Comparison of ENCODE assay signal across 9 mouse cellular contexts in genomic region chr1:158596726-158597448, GRCm38 (mm10).
DNase-seq lines count a peak whose midpoint lies in the region; ATAC-seq and TF ChIP-seq lines count a peak whose summit lies in the region.
"Had no signal": no experiment of that assay in that cellular context is flagged by ENCODE, and none has a peak within 500 bp of the region (broad histone marks: within the 10 kb centered on the region; RNA-seq: fewer than 3 reads in every experiment).

No protein-coding gene starts in this region.

- no peaks in the 10 kb centered on the region; the same call in 1 of the 2 replicates for H3K4me1 ChIP-seq in E14TG2a.4 (replicated peaks; ENCODE audit: low read depth, low read length)
- no peaks in the 10 kb centered on the region for H3K4me1 ChIP-seq in embryonic facial prominence, embryonic 12.5 days
- no peaks in the 10 kb centered on the region for H3K4me1 ChIP-seq in heart, embryonic 16.5 days (ENCODE audit: control insufficient read depth, insufficient read depth, low read length)
- no peaks in the 10 kb centered on the region for H3K4me1 ChIP-seq in lung, postnatal 0 days (ENCODE audit: insufficient read depth, low read depth, low read length)

- 33% methylated on average over 16 of the region's 16 CpGs for WGBS in embryonic facial prominence, embryonic 12.5 days
- WGBS in heart, embryonic 16.5 days = 31% methylated on average over 16 of the region's 16 CpGs
- 37% methylated on average over 16 of the region's 16 CpGs for WGBS in lung, postnatal 0 days

- no peak overlapping the region for H3K9ac ChIP-seq in embryonic facial prominence, embryonic 12.5 days
- no peak overlapping the region for H3K9ac ChIP-seq in heart, embryonic 16.5 days (ENCODE audit: low read length)
- no peak overlapping the region for H3K9ac ChIP-seq in lung, postnatal 0 days (replicated peaks; ENCODE audit: low read depth)

- TF ChIP-seq CTCF in E14TG2a.4 (conservative IDR thresholded peaks at IDR 0.05; ENCODE audit: low read length) = peak; percentile 62
- TF ChIP-seq CTCF in lung, postnatal 0 days (IDR thresholded peaks at IDR 0.05) = peak; percentile 69

- TF ChIP-seq EP300 in lung, postnatal 0 days (IDR thresholded peaks at IDR 0.05) = no peak

- H3K4me2 ChIP-seq in embryonic facial prominence, embryonic 12.5 days (replicated peaks) = no peak overlapping the region
- no peak overlapping the region for H3K4me2 ChIP-seq in heart, embryonic 16.5 days (ENCODE audit: low read depth, low read length)
- no peak overlapping the region for H3K4me2 ChIP-seq in lung, postnatal 0 days (replicated peaks; ENCODE audit: low read depth, low read length)

- no peaks in the 10 kb centered on the region for H3K27me3 ChIP-seq in E14TG2a.4 (ENCODE audit: insufficient read depth, low read length)
- H3K27me3 ChIP-seq in embryonic facial prominence, embryonic 12.5 days = no peaks in the 10 kb centered on the region
- H3K27me3 ChIP-seq in heart, embryonic 16.5 days (ENCODE audit: control insufficient read depth, insufficient read depth, low read length) = no peaks in the 10 kb centered on the region
- no peaks in the 10 kb centered on the region for H3K27me3 ChIP-seq in lung, postnatal 0 days (replicated peaks; ENCODE audit: insufficient read depth, low read length)

- H3K27ac ChIP-seq in embryonic facial prominence, embryonic 12.5 days = no peak overlapping the region
- no peak overlapping the region for H3K27ac ChIP-seq in heart, embryonic 16.5 days (ENCODE audit: low read length)
- no peak overlapping the region for H3K27ac ChIP-seq in lung, postnatal 0 days (ENCODE audit: low read length)
- H3K27ac ChIP-seq: macrophage had no signal

- H3K4me3 ChIP-seq in E14TG2a.4 (replicated peaks; ENCODE audit: low read length) = no peak overlapping the region
- H3K4me3 ChIP-seq in embryonic facial prominence, embryonic 12.5 days = no peak overlapping the region
- H3K4me3 ChIP-seq in heart, embryonic 16.5 days (ENCODE audit: low read length) = no peak overlapping the region
- no peak overlapping the region for H3K4me3 ChIP-seq in lung, postnatal 0 days (ENCODE audit: low read depth, low read length)

- ATAC-seq in embryonic facial prominence, embryonic 12.5 days (ENCODE audit: insufficient number of reproducible peaks, insufficient read depth, low FRiP score, low TSS enrichment) = peak; percentile 64; the same call in 1 of the 2 replicates
- 0 out of 2 replicates have a peak, but pooled peaks have one; percentile 37 for ATAC-seq in heart, embryonic 16.5 days (replicated peaks; ENCODE audit: extremely low read depth, insufficient read depth, low FRiP score)
- ATAC-seq in lung, postnatal 0 days = 0 out of 2 replicates have a peak, but pooled peaks have one; percentile 23

- DNase-seq in adrenal gland, postnatal 14 days = peak; percentile 75
- DNase-seq in kidney, postnatal 25 days = peak; percentile 76 to 78
- DNase-seq in lung, postnatal 0 days (ENCODE audit: low spot score) = peak; percentile 32
- DNase-seq in ovary, postnatal 36 days (ENCODE audit: low spot score) = peak; percentile 53
- no peak for DNase-seq in thymus, postnatal 14 days

- H3K36me3 ChIP-seq in E14TG2a.4 (ENCODE audit: insufficient read depth, low read length) = no peaks in the 10 kb centered on the region
- no peaks in the 10 kb centered on the region for H3K36me3 ChIP-seq in embryonic facial prominence, embryonic 12.5 days
- H3K36me3 ChIP-seq in heart, embryonic 16.5 days (ENCODE audit: control insufficient read depth, insufficient read depth) = no peaks in the 10 kb centered on the region
- no peaks in the 10 kb centered on the region for H3K36me3 ChIP-seq in lung, postnatal 0 days (ENCODE audit: insufficient read depth, low read length)

- no peaks in the 10 kb centered on the region for H3K9me3 ChIP-seq in E14TG2a.4 (ENCODE audit: low read length)
- H3K9me3 ChIP-seq in embryonic facial prominence, embryonic 12.5 days = no peaks in the 10 kb centered on the region
- no peaks in the 10 kb centered on the region for H3K9me3 ChIP-seq in heart, embryonic 16.5 days (replicated peaks; ENCODE audit: control insufficient read depth, low read length)
- no peaks in the 10 kb centered on the region for H3K9me3 ChIP-seq in lung, postnatal 0 days (ENCODE audit: low read length)
